Mouse (Mus musculus) ovary, postnatal 10 days (tissue): ENCODE data around the gene Wdr66.

Source experiments
- DNase-seq: peaks from one replicate; pipeline ENCODE4 v3.0.0; 2022; ENCODE audit warnings: low spot score

Wdr66 gene

GRCm38 (mm10) chr5:123272927-123273326 is 21.0 kb downstream of the Wdr66 start:
- no peak for DNase-seq

- DNase-seq: no peak
These were observed 24.9 kb downstream of the Wdr66 start for GRCm38 (mm10) chr5:123276636-123277341.

DNA sequence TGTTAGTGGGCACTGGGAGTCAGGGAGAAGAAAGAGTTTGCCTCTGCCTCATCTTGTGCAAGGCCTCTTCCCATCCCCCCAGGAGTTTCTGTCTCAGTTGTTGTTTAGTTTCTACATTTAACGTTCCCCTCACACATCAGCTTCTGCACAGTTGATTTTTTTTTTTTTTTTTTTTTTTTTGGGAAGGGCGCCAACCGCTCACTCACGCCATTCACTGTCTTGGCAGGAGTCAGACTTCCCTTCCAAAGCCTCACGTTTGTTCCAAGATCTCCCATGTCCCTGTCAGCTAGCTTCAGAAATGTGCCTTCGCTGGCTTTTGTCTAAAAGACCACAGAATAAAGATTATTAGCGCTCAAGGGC is 25.4 kb downstream of the Wdr66 start:
- DNase-seq: no peak

GRCm38 (mm10) chr5:123277704-123278103 is 25.8 kb downstream of the Wdr66 start:
- no peak for DNase-seq

- no peak for DNase-seq
These were observed 27.3 kb downstream of the Wdr66 start for GRCm38 (mm10) chr5:123279248-123279647.

GRCm38 (mm10) chr5:123281336-123282136 is 29.6 kb downstream of the Wdr66 start:
- no peak for DNase-seq

DNA sequence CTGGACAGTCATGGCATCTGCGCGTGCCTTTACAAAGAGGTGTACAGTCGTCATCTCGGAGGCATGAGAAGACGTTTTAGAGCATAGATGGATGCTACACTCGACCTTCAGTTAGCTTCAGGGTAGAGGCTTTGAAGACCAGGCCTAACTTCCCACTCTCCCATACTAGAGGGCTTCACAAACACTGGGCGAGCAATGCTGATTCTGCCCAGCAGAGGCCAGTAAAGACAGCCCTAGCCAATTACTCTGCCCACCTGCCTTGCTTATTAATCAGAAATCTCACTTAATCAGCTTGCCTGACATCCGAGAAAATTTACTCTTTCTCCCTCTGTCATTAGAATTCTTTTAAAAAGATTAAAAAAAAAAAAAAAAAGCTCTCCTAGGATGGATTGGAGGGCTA is 33.3 kb downstream of the Wdr66 start:
- peak; percentile 12 for DNase-seq

DNA sequence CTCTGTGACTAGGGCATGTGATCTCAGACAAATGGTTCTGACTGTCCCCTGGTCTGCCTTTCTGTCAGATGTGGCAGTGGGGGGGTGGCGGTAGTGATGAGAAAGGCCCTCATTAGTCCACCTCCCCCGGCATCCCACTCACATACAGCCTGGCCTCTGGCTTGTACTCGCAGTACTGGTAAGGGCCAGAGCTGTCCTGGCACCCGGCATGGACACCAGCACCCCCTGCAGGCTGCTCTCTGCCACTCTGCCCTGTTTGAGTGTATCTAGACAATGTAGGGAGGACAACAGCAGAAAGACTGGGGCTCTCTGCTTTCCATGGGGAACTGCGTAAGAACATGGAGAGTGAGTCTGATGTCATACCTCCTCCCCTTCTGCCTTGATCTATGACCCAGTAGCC is 36.2 kb downstream of the Wdr66 start:
- DNase-seq: no peak

DNA sequence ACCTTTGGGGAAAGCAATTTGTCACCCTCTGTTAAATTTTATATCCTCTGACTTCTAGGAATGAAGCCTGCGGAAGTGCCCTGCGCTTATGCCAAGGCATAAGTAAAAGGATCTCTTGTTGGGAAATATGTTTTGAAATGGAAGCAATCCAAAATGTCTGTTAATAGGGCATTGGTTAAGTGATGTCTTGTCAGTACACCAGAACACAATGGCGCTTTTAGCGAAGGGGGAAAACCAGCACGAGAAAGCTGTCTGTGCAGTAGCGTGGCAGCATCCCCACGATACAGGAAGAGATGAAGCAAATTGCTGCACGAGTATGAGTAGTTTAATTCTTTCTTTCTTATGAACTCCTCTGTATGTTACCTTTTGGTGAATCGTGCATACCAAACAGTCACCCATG is 42.8 kb downstream of the Wdr66 start:
- DNase-seq: no peak

- no peak for DNase-seq
These were observed 44.4 kb downstream of the Wdr66 start for GRCm38 (mm10) chr5:123296224-123296806.

DNA sequence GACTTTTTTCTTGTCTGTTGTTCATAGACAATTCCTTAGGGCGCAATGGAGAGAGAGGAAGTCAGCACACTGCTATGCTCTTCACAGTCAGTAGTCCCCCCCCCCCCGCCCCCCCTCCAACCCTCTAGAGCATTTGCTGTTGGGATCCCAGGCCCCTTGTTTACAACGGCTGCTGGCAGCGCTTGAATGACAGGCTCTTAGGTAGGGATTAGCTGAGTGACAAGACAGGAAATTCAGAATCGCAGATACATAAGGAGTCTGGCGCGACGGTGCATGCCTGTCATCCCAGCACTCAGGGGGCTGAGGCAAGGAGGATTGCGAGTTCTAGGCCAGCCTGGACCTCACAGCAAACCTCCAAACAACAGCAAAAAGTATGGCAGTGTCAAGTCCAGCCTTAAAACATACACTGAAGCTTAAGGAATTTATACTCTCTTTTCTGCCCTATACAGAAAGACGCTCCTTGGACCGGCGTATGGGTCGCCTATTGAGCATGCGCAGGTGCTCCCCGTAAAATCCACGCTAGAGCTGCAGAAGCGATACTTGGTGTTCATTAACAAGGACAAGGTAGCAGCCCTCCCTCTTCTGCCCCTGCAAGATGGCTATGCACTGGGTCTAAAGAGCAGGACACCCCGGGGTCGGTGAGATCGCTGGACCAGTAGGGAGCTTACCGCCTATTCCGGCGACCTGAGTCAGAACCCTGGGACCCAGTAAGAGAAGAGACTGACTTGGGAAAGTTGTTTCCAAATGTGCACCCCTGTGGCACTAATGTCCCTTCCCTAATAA is 45.3 kb downstream of the Wdr66 start:
- no peak for DNase-seq

DNA sequence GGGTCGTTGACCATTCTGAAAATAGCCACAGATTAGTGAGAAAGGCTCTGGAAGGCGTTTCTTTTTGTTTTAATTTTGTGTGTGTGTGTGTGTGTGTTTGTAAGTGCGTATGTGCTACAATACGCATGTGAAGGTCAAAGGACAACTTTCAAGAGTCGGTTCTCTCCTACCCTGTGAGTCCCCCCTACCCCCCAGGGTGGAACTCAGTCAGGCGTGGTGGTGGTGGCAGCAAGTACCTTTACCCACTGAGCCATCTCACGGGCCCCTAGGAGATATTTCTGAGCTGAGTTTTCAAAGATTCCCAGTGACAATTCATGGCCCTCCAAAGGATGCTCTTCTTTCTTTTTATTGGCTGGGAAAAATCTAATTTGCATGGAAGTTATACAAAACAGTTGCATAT is 45.9 kb downstream of the Wdr66 start:
- DNase-seq: no peak

- DNase-seq: no peak
These were observed 46.6 kb downstream of the Wdr66 start for GRCm38 (mm10) chr5:123298526-123298925.

DNA sequence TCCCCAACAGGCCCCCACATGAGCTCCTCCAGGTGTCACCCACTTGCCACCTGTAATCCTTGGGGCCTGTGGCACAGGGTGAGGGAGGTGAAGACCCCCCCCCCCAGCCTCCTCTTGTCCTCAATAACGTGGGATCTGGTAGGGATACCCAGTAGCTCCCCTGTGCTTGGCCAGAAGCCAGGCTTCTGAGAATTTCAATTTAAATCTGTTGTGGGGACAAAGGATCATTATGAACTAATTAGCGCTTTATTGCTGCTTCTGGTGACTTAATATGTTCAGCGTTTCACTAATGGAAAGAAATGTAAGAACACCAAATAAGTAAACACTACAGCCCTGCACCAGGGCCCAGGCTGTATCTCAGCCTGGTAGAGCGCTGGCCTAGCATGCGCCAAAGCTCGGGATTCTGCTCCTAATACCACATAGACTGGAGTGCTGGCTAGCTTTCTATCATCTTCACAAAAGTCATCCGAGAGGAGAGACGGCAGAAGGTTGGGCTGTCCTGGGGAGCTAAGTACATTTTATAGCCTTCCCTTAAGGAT is 48.7 kb downstream of the Wdr66 start:
- DNase-seq: no peak

DNA sequence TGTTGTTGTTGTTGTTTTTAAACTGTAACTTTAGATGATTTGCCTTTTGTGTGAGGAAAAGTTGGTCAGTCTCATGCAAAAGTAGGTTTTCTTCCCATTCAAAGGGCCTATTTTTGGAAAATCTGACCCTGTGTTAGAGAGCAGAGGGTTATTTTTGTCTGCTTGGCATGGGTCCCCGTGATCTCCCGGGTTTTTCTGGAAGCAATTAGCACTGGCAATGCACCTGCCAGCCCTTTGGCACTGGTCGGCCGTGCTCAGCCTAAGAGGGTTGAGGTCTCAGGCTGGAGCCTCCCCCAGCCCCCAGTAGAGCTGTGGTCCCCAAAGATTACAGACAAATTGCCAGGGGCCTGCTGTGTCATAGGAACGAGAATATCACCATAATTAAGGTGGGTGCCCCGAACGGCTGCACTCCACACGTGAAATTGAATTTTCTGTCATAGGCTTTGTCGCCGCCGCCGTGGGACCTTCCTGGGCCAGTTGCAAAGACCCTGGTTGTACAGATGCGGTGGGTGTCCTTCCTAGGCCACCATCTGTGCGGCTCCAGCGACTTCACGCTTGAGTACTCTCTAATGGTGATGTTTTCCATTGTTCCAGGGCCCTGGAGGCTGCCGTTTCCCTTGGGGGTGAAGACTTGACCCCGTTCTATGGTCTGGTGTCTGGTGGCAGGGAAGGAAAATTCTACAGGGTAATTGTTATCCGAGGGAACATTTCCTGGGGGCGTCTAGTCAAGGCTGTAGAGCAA is 50.0 kb downstream of the Wdr66 start:
- no peak for DNase-seq

DNA sequence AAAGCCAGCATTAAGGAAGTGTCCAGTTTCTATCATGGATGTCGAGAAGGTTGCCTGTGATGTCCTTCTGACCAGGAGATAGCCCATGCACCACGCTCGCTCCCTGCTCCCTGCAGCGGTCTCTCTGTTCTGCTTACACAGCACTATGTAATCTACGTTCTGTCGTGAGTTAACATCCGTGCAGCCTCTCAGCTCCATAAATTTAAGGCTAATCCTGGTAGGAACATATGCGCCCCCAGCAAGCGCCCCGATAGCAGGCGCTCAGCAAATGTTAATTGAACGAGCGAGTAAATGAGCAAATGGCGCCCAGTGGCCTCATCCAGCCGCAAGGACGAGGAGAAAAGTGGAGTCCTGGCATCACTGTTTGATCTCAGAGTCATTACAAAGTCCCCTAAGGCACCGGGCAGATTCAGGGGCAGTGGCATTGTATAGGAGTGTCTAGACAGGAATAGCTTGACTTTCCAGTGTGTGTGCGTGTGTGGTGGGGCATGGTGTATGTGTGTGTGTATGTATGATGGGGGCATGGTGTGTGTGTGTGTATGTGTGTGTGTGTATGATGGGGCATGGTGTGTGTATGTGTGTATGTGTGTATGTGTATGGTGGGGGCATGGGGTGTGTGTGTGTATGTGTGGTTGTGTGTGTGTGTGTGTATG is 55.9 kb downstream of the Wdr66 start:
- no peak for DNase-seq

GRCm38 (mm10) chr5:123309816-123310215 is 57.9 kb downstream of the Wdr66 start:
- DNase-seq: no peak

- no peak for DNase-seq
These were observed 58.3 kb downstream of the Wdr66 start for GRCm38 (mm10) chr5:123310221-123310620.

DNA sequence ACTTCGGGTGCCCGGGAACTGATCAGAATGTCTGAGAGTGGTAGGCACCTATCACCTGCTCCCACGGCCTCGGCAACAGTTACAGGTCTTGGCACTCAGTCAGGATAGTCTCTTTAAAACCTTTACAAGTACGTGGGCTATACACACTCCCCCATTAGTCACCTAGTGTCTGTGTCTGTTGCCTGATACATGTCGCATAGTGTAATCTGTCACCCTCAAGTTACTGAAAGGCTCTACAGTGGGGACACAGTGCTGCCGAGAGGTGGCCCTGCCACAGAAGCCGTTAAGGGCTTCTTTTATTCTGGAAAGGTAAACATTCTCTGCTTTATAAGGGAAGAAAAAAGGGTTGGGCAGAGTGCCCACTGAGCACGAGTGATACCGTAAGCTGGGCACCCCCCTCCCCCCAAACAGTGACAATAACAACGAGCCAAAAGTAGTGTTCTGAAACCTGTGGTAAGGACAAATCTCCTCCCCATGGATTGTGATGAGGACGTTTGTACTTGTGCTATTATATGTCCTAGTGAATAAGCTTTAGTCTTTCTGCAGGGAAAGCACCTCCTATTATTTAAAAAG is 61.2 kb downstream of the Wdr66 start:
- DNase-seq: no peak

DNA sequence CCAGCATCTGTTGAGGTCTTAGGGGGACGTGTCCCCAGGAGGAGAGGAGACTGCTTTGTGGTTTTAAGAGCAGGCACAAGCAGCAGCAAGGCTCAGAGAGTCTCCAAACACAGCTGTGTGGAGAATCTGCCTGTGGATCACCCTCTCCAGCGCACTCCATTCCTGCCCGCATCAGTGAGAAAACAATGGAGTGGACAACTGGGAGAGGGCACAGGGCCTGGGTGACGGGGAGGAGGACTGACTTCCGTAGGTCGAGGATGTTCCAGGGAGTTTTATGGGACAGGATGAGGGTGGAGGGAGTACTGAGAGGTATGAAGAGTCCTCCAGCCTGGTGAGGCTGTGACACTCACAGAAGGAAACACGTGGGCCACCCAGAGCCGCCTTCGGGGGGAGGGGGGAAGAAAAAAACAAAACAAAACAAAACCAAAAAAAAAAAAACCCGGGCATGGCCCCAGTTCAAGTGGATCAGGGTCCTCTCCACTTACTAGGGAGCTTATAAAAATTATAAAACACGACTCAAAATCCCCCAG is 62.0 kb downstream of the Wdr66 start:
- no peak for DNase-seq
